Mouse (Mus musculus) stomach, embryonic 14.5 days (tissue): ENCODE measurements around the gene Fam213b. TPM values are rescaled to one million over a fixed set of nuclear protein-coding genes. Genes with fewer than 3 reads are reported as not detected.

Experiments used
- ATAC-seq: fragments of 200-750 bp; cut with Nextera tagmentation; 2 replicates; pipeline ENCODE4 v1.8.0; 2017; ENCODE audit warnings: low read depth, moderate TSS enrichment; ENCODE audit not compliant: insufficient number of reproducible peaks, insufficient read depth, low FRiP score
- H3K27ac ChIP-seq: fragments of 300-500 bp; sonication (generic); 2 replicates; pipeline ENCODE4 v1.5.1; 2014; ENCODE audit warnings: mild to moderate bottlenecking, low read length, moderate library complexity, mixed read lengths
- H3K27me3 ChIP-seq: fragments of 300-500 bp; sonication (generic); 2 replicates; pipeline ENCODE4 v1.6.1; 2014; ENCODE audit warnings: low read length, control low read depth, mixed read lengths; ENCODE audit not compliant: control insufficient read depth, insufficient read depth
- H3K36me3 ChIP-seq: fragments of 300-500 bp; sonication (generic); 2 replicates; pipeline ENCODE4 v1.6.1; 2014; ENCODE audit warnings: mild to moderate bottlenecking, control low read depth, low read length, moderate library complexity, mixed read lengths; ENCODE audit not compliant: control insufficient read depth, insufficient read depth
- H3K4me1 ChIP-seq: fragments of 300-500 bp; sonication (generic); 2 replicates; pipeline ENCODE4 v1.6.1; 2014; ENCODE audit warnings: low read length, control low read depth, mixed read lengths; ENCODE audit not compliant: control insufficient read depth, insufficient read depth
- H3K4me2 ChIP-seq: fragments of 300-500 bp; sonication (generic); replicated peaks from 2 replicates; pipeline ENCODE4 v1.6.1; 2014; ENCODE audit warnings: low read depth, low read length, control low read depth
- H3K4me3 ChIP-seq: fragments of 300-500 bp; sonication (generic); 2 replicates; pipeline ENCODE4 v1.5.1; 2014; ENCODE audit warnings: low read depth, low read length, control low read depth
- H3K9ac ChIP-seq: fragments of 300-500 bp; sonication (generic); replicated peaks from 2 replicates; pipeline ENCODE4 v1.6.1; 2014; ENCODE audit warnings: low read depth, mild to moderate bottlenecking, control low read depth, low read length, moderate library complexity, mixed read lengths
- H3K9me3 ChIP-seq: fragments of 300-500 bp; sonication (generic); 2 replicates; pipeline ENCODE4 v1.6.1; 2016; ENCODE audit warnings: low read depth, low read length, control low read depth; ENCODE audit not compliant: control insufficient read depth
- WGBS: fragments of 180-500 bp; shearing (Covaris S2); extraction: QIAGEN DNeasy Blood & Tissue Kit; methylation state at CpG from one replicate; pipeline ENCODE4 v1.1.7; 2014; 5-methylcytosine and 5-hydroxymethylcytosine counted together
- polyA plus RNA-seq: library from polyadenylated mRNA; unstranded; fragments of >200 nt; fragmentation: Nextera tagmentation; extraction: Ambion mirVana; gene quantifications from 2 replicates; pipeline ENCODE4 v1.2.1, GENCODE M21; 2014

Fam213b gene
- polyA plus RNA-seq, 1 experiment from 2014 or later: 42.5 TPM

- H3K9ac ChIP-seq: no peak overlapping the region
- H3K4me1 ChIP-seq: peaks cover 15% of the 10 kb centered on the region
- ATAC-seq: no peak
- 92% methylated on average over 4 of the region's 4 CpGs for WGBS
- no peaks in the 10 kb centered on the region for H3K36me3 ChIP-seq
- H3K9me3 ChIP-seq: no peaks in the 10 kb centered on the region
- no peak overlapping the region for H3K27ac ChIP-seq
- no peak overlapping the region for H3K4me3 ChIP-seq
- H3K4me2 ChIP-seq: no peak overlapping the region
- no peaks in the 10 kb centered on the region for H3K27me3 ChIP-seq
Measured at GRCm38 (mm10) chr4:154914252-154914651, 15.3 kb upstream of the Fam213b start.

- no peaks in the 10 kb centered on the region for H3K27me3 ChIP-seq
- no peak overlapping the region for H3K4me2 ChIP-seq
- ATAC-seq: no peak; the same call in 1 of the 2 replicates
- H3K9ac ChIP-seq: no peak overlapping the region
- no peaks in the 10 kb centered on the region for H3K36me3 ChIP-seq
- WGBS: 88% methylated on average over 3 of the region's 3 CpGs
- H3K27ac ChIP-seq: no peak overlapping the region
- peaks cover 15% of the 10 kb centered on the region for H3K4me1 ChIP-seq
- H3K9me3 ChIP-seq: no peaks in the 10 kb centered on the region
- H3K4me3 ChIP-seq: no peak overlapping the region
Measured at GRCm38 (mm10) chr4:154913845-154914244, 14.9 kb upstream of the Fam213b start.

GRCm38 (mm10) chr4:154911644-154912043, 12.7 kb upstream of the Fam213b start:
- WGBS: 69% methylated on average over 2 of the region's 2 CpGs
- H3K36me3 ChIP-seq: no peaks in the 10 kb centered on the region
- no peak overlapping the region for H3K4me3 ChIP-seq
- H3K27ac ChIP-seq: no peak overlapping the region
- peak; percentile 78 for ATAC-seq
- H3K27me3 ChIP-seq: no peaks in the 10 kb centered on the region
- H3K4me1 ChIP-seq: peaks cover 18% of the 10 kb centered on the region
- H3K4me2 ChIP-seq: no peak overlapping the region
- H3K9ac ChIP-seq: no peak overlapping the region
- no peaks in the 10 kb centered on the region for H3K9me3 ChIP-seq

GRCm38 (mm10) chr4:154910606-154911522, 11.9 kb upstream of the Fam213b start:
- peak overlapping the region; percentile 45; the same call in 1 of the 2 replicates for H3K27ac ChIP-seq
- WGBS: 25% methylated on average over 15 of the region's 15 CpGs
- no peaks in the 10 kb centered on the region for H3K9me3 ChIP-seq
- no peak overlapping the region for H3K4me3 ChIP-seq
- no peaks in the 10 kb centered on the region for H3K27me3 ChIP-seq
- ATAC-seq: no peak
- H3K36me3 ChIP-seq: no peaks in the 10 kb centered on the region
- H3K4me2 ChIP-seq: 0 out of 2 replicates have a peak overlapping the region, but pooled peaks have one; percentile 17
- peaks cover 18% of the 10 kb centered on the region for H3K4me1 ChIP-seq
- H3K9ac ChIP-seq: no peak overlapping the region

- Histone ChIP-seq H3K4me2 (no peak overlapping the region), H3K4me3 (no peak overlapping the region), H3K27me3 (no peaks in the 10 kb centered on the region), H3K36me3 (no peaks in the 10 kb centered on the region), H3K9me3 (no peaks in the 10 kb centered on the region), H3K27ac (no peak overlapping the region), H3K4me1 (peaks cover 18% of the 10 kb centered on the region), H3K9ac (no peak overlapping the region)
- no peak for ATAC-seq
- WGBS: 89% methylated on average over 5 of the region's 5 CpGs
Measured at GRCm38 (mm10) chr4:154908490-154908889, 9.6 kb upstream of the Fam213b start.

- Histone ChIP-seq H3K4me3 (no peak overlapping the region), H3K9ac (no peak overlapping the region), H3K4me1 (peaks cover 18% of the 10 kb centered on the region), H3K27ac (peak overlapping the region; percentile 58; the same call in 1 of the 2 replicates), H3K27me3 (no peaks in the 10 kb centered on the region), H3K4me2 (no peak overlapping the region; the same call in 1 of the 2 replicates), H3K9me3 (no peaks in the 10 kb centered on the region), H3K36me3 (no peaks in the 10 kb centered on the region)
- ATAC-seq: peak; percentile 77; the same call in 1 of the 2 replicates
- 35% methylated on average over 17 of the region's 17 CpGs for WGBS
Measured at GRCm38 (mm10) chr4:154907833-154908232, 8.9 kb upstream of the Fam213b start.

GRCm38 (mm10) chr4:154904185-154905071, 5.5 kb upstream of the Fam213b start:
- Histone ChIP-seq H3K4me1 (peaks cover 3% of the 10 kb centered on the region; the same call in 1 of the 2 replicates), H3K4me2 (peak overlapping the region; percentile 67), H3K36me3 (no peaks in the 10 kb centered on the region), H3K27ac (no peak overlapping the region), H3K9ac (peak overlapping the region; percentile 11; the same call in 1 of the 2 replicates), H3K9me3 (no peaks in the 10 kb centered on the region), H3K27me3 (no peaks in the 10 kb centered on the region), H3K4me3 (peak overlapping the region; percentile 37)
- peak; percentile 96 for ATAC-seq
- 1% methylated on average over 16 of the region's 16 CpGs for WGBS

- Histone ChIP-seq H3K27me3 (no peaks in the 10 kb centered on the region), H3K4me2 (no peak overlapping the region), H3K36me3 (no peaks in the 10 kb centered on the region), H3K4me1 (peaks cover 12% of the 10 kb centered on the region; the same call in 1 of the 2 replicates), H3K9me3 (no peaks in the 10 kb centered on the region), H3K4me3 (no peak overlapping the region), H3K27ac (no peak overlapping the region), H3K9ac (no peak overlapping the region)
- WGBS: 92% methylated on average over 2 of the region's 2 CpGs
- ATAC-seq: no peak
Measured at GRCm38 (mm10) chr4:154902371-154902770, 3.4 kb upstream of the Fam213b start.
